Mouse (Mus musculus) gastrocnemius, postnatal 4 days (tissue): ENCODE results near the gene Tbc1d22a. TPM values are rescaled to one million over a fixed set of nuclear protein-coding genes. Genes with fewer than 3 reads are reported as not detected.

Experiments used
- DNase-seq, 2 experiments: peaks; one replicate each; pipeline ENCODE4 v3.0.0; 2021 to 2022; ENCODE audit warnings: low spot score in 2 of 2, mixed read lengths in 2 of 2
- total RNA-seq, 2 experiments: library from RNA; stranded (reverse); gene quantifications; 2 replicates each; pipeline ENCODE4 v1.2.3; 2021

The Tbc1d22a gene
- total RNA-seq, 2 experiments from 2014 or later: 19.7 to 22.6 TPM

GRCm38 (mm10) chr15:86432791-86433190 is 218.5 kb downstream of the Tbc1d22a start:
- no peak for DNase-seq

GRCm38 (mm10) chr15:86433378-86433777 is 219.1 kb downstream of the Tbc1d22a start:
- DNase-seq: no peak

- DNase-seq: no peak
Observed at GRCm38 (mm10) chr15:86434241-86434640, 220.0 kb downstream of the Tbc1d22a start.

- DNase-seq: no peak
Observed at GRCm38 (mm10) chr15:86437346-86437745, 223.1 kb downstream of the Tbc1d22a start.

GRCm38 (mm10) chr15:86439015-86439796 is 224.9 kb downstream of the Tbc1d22a start:
- DNase-seq: no peak

GRCm38 (mm10) chr15:86444271-86444670 is 230.0 kb downstream of the Tbc1d22a start:
- no peak for DNase-seq

- no peak for DNase-seq
Observed at GRCm38 (mm10) chr15:86446064-86446463, 231.8 kb downstream of the Tbc1d22a start.

GRCm38 (mm10) chr15:86447251-86447650 is 233.0 kb downstream of the Tbc1d22a start:
- DNase-seq: no peak

- DNase-seq: no peak
Observed at GRCm38 (mm10) chr15:86449236-86449635, 235.0 kb downstream of the Tbc1d22a start.

GRCm38 (mm10) chr15:86449794-86450193 is 235.5 kb downstream of the Tbc1d22a start:
- DNase-seq: no peak

- DNase-seq: no peak
Observed at GRCm38 (mm10) chr15:86459413-86459812, 245.2 kb downstream of the Tbc1d22a start.

- no peak for DNase-seq
Observed at GRCm38 (mm10) chr15:86462636-86463035, 248.4 kb downstream of the Tbc1d22a start.

GRCm38 (mm10) chr15:86468082-86468481 is 253.8 kb downstream of the Tbc1d22a start:
- no peak for DNase-seq

- no peak for DNase-seq
Observed at GRCm38 (mm10) chr15:86471136-86471535, 256.9 kb downstream of the Tbc1d22a start.

- no peak for DNase-seq
Observed at GRCm38 (mm10) chr15:86473473-86473872, 259.2 kb downstream of the Tbc1d22a start.

- DNase-seq: no peak
Observed at GRCm38 (mm10) chr15:86474951-86475350, 260.7 kb downstream of the Tbc1d22a start.

GRCm38 (mm10) chr15:86476483-86476882 is 262.2 kb downstream of the Tbc1d22a start:
- no peak for DNase-seq

- DNase-seq: no peak
Observed at GRCm38 (mm10) chr15:86477032-86477431, 262.8 kb downstream of the Tbc1d22a start.

- no peak for DNase-seq
Observed at GRCm38 (mm10) chr15:86477471-86477992, 263.3 kb downstream of the Tbc1d22a start.

GRCm38 (mm10) chr15:86478685-86479502 is 264.6 kb downstream of the Tbc1d22a start:
- no peak for DNase-seq

GRCm38 (mm10) chr15:86482362-86482761 is 268.1 kb downstream of the Tbc1d22a start:
- DNase-seq: no peak

- DNase-seq: no peak
Observed at GRCm38 (mm10) chr15:86485815-86486214, 271.6 kb downstream of the Tbc1d22a start.
